Mouse (Mus musculus): ENCODE results near the gene Gja5. TPM values are rescaled to one million over a fixed set of nuclear protein-coding genes. Genes with fewer than 3 reads are reported as not detected.
"Not testable (repeated sequence)": the region's sequence is repeated elsewhere in the genome, so short reads cannot be mapped to it uniquely, and the experiment has no call there.

Gene Gja5
- total RNA-seq, 2 experiments from 2014 or later: 2.8 to 6.2 TPM

GRCm38 (mm10) chr3:97037119-97037518, 132.6 kb downstream of the Gja5 start:
- DNase-seq: no peak

- DNase-seq: no peak
These were observed 135.2 kb downstream of the Gja5 start for GRCm38 (mm10) chr3:97039721-97040120.

GRCm38 (mm10) chr3:97044188-97044587, 139.7 kb downstream of the Gja5 start:
- DNase-seq: no peak

GRCm38 (mm10) chr3:97047757-97048156, 143.3 kb downstream of the Gja5 start:
- no peak for DNase-seq

GRCm38 (mm10) chr3:97048360-97048759, 143.9 kb downstream of the Gja5 start:
- no peak for DNase-seq

- DNase-seq: no peak
These were observed 146.8 kb downstream of the Gja5 start for GRCm38 (mm10) chr3:97051264-97051744.

- no peak for DNase-seq
These were observed 147.7 kb downstream of the Gja5 start for GRCm38 (mm10) chr3:97052069-97052799.

GRCm38 (mm10) chr3:97058704-97059103, 154.2 kb downstream of the Gja5 start:
- DNase-seq: no peak

GRCm38 (mm10) chr3:97060119-97060518, 155.6 kb downstream of the Gja5 start:
- DNase-seq: no peak

GRCm38 (mm10) chr3:97062814-97063213, 158.3 kb downstream of the Gja5 start:
- DNase-seq: no peak

GRCm38 (mm10) chr3:97064046-97064445, 159.6 kb downstream of the Gja5 start:
- peak; percentile 33 for DNase-seq

GRCm38 (mm10) chr3:97069589-97069988, 165.1 kb downstream of the Gja5 start:
- not testable (repeated sequence) for DNase-seq

GRCm38 (mm10) chr3:97071916-97072315, 167.4 kb downstream of the Gja5 start:
- not testable (repeated sequence) for DNase-seq

- DNase-seq: not testable (repeated sequence)
These were observed 167.9 kb downstream of the Gja5 start for GRCm38 (mm10) chr3:97072361-97072760.

- not testable (repeated sequence) for DNase-seq
These were observed 171.4 kb downstream of the Gja5 start for GRCm38 (mm10) chr3:97075744-97076350.

GRCm38 (mm10) chr3:97076412-97076811, 171.9 kb downstream of the Gja5 start:
- DNase-seq: peak; percentile 23

GRCm38 (mm10) chr3:97078436-97078835, 173.9 kb downstream of the Gja5 start:
- DNase-seq: no peak

GRCm38 (mm10) chr3:97082156-97082555, 177.7 kb downstream of the Gja5 start:
- DNase-seq: no peak

GRCm38 (mm10) chr3:97087326-97087725, 182.8 kb downstream of the Gja5 start:
- no peak for DNase-seq

GRCm38 (mm10) chr3:97088291-97088690, 183.8 kb downstream of the Gja5 start:
- DNase-seq: not testable (repeated sequence)

GRCm38 (mm10) chr3:97091971-97092370, 187.5 kb downstream of the Gja5 start:
- DNase-seq: not testable (repeated sequence)

- not testable (repeated sequence) for DNase-seq
These were observed 192.2 kb downstream of the Gja5 start for GRCm38 (mm10) chr3:97096664-97097063.

- no peak for DNase-seq
These were observed 196.5 kb downstream of the Gja5 start for GRCm38 (mm10) chr3:97100784-97101641.
